Mouse (Mus musculus) CH12.LX (cell line): ENCODE measurements around the gene Ago4. TPM values are rescaled to one million over a fixed set of nuclear protein-coding genes. Genes with fewer than 3 reads are reported as not detected.

Experiments used
- DNase-seq: peaks from one replicate; pipeline ENCODE4 v3.0.0-alpha.2; 2013; ENCODE audit errors: extremely low read depth
- H3K27ac ChIP-seq: 2 replicates; pipeline ENCODE4 v1.5.1; 2012; ENCODE audit warnings: low read depth, mild to moderate bottlenecking, control low read depth, moderate library complexity; ENCODE audit not compliant: insufficient read depth
- H3K27me3 ChIP-seq: replicated peaks from 2 replicates; pipeline ENCODE3; 2012; ENCODE audit warnings: inconsistent platforms
- H3K36me3 ChIP-seq, 2 experiments: replicated peaks in 1 of 2; 2 replicates each; pipeline versions ENCODE3 to v1.6.1; 2012; ENCODE audit warnings: inconsistent platforms in 1 of 2, low read length in 1 of 2, mild to moderate bottlenecking in 1 of 2, mixed read lengths in 1 of 2, moderate library complexity in 1 of 2; ENCODE audit not compliant: control insufficient read depth in 1 of 2, insufficient read depth in 1 of 2
- H3K4me1 ChIP-seq, 2 experiments: 2 replicates each; pipeline ENCODE4 v1.6.1; 2012; ENCODE audit warnings: inconsistent platforms in 1 of 2, moderate library complexity in 1 of 2; ENCODE audit not compliant: insufficient read depth in 2 of 2, control insufficient read depth in 1 of 2
- H3K4me2 ChIP-seq: 2 replicates; pipeline ENCODE4 v1.6.1; 2012; ENCODE audit warnings: low read depth, mild to moderate bottlenecking, control low read depth; ENCODE audit not compliant: poor library complexity, insufficient read depth, severe bottlenecking
- H3K4me3 ChIP-seq, 3 experiments: fragments of 150-350 bp in 1 of 3; sonication (generic) in 1 of 3; replicated peaks in 1 of 3; 2 replicates each; pipeline versions ENCODE3 to v1.5.1; 2011 to 2012; ENCODE audit warnings: low read depth in 2 of 3, low read length in 2 of 3, mild to moderate bottlenecking in 2 of 3, moderate library complexity in 2 of 3, control low read depth in 1 of 3, improper control_type of control experiment in 1 of 3, inconsistent platforms in 1 of 3, mixed read lengths in 1 of 3; ENCODE audit not compliant: poor library complexity in 1 of 3
- H3K79me2 ChIP-seq: replicated peaks from 2 replicates; pipeline ENCODE4 v1.6.1; 2012; ENCODE audit warnings: mild to moderate bottlenecking, moderate library complexity; ENCODE audit not compliant: control insufficient read depth, poor library complexity, insufficient read depth, severe bottlenecking; ENCODE audit errors: extremely low read depth
- H3K9ac ChIP-seq: 2 replicates; pipeline ENCODE4 v1.6.1; 2012; ENCODE audit warnings: low read depth, mild to moderate bottlenecking, control low read depth, moderate library complexity; ENCODE audit not compliant: insufficient read depth
- H3K9me3 ChIP-seq: replicated peaks from 2 replicates; pipeline ENCODE3; 2012; ENCODE audit warnings: low read length, inconsistent platforms, mixed read lengths
- BHLHE40 ChIP-seq: IDR thresholded peaks from 2 replicates; pipeline ENCODE4 v1.6.1; 2011; ENCODE audit warnings: mild to moderate bottlenecking, low read depth, low read length, improper control_type of control experiment
- CTCF ChIP-seq, 2 experiments: IDR thresholded peaks in 1 of 2; conservative IDR thresholded peaks in 1 of 2; 2 replicates each; pipeline ENCODE4 v1.5.1; 2011 to 2012; ENCODE audit warnings: low read depth in 2 of 2, low read length in 2 of 2, improper control_type of control experiment in 1 of 2, inconsistent platforms in 1 of 2, mild to moderate bottlenecking in 1 of 2, moderate library complexity in 1 of 2
- ELF1 ChIP-seq: IDR thresholded peaks from 2 replicates; pipeline ENCODE4 v1.6.1; 2014; ENCODE audit warnings: low read depth, mild to moderate bottlenecking, inconsistent platforms, low read length, improper control_type of control experiment
- EP300 ChIP-seq: IDR thresholded peaks from 2 replicates; pipeline ENCODE4 v1.6.1; 2011; ENCODE audit warnings: low read length, improper control_type of control experiment
- ETS1 ChIP-seq: conservative IDR thresholded peaks from 2 replicates; pipeline ENCODE4 v1.6.1; 2012; ENCODE audit warnings: low read depth, mild to moderate bottlenecking, inconsistent platforms, low read length, improper control_type of control experiment, moderate library complexity
- GABPA ChIP-seq: IDR thresholded peaks from 2 replicates; pipeline ENCODE4 v1.6.1; 2012; ENCODE audit warnings: low read depth, low read length, improper control_type of control experiment, inconsistent platforms; ENCODE audit not compliant: insufficient replicate concordance
- IRF4 ChIP-seq: IDR thresholded peaks from 2 replicates; pipeline ENCODE4 v1.6.1; 2014; ENCODE audit warnings: low read depth, mild to moderate bottlenecking, inconsistent platforms, low read length, improper control_type of control experiment
- JUN ChIP-seq: IDR thresholded peaks from 2 replicates; pipeline ENCODE4 v1.6.1; 2011; ENCODE audit warnings: low read depth, mild to moderate bottlenecking, low read length, improper control_type of control experiment, moderate library complexity; ENCODE audit not compliant: insufficient read depth
- JUND ChIP-seq: conservative IDR thresholded peaks from 2 replicates; pipeline ENCODE4 v1.6.1; 2011; ENCODE audit warnings: low read depth, low read length, improper control_type of control experiment
- MXI1 ChIP-seq: IDR thresholded peaks from 2 replicates; pipeline ENCODE4 v1.6.1; 2011; ENCODE audit warnings: mild to moderate bottlenecking, low read depth, low read length, improper control_type of control experiment
- MYC ChIP-seq: IDR thresholded peaks from 2 replicates; pipeline ENCODE4 v1.6.1; 2011; ENCODE audit warnings: low read depth, mild to moderate bottlenecking, improper control_type of control experiment, low read length
- NELFE ChIP-seq: IDR thresholded peaks from 2 replicates; pipeline ENCODE4 v1.6.1; 2011; ENCODE audit warnings: low read depth, low read length, improper control_type of control experiment
- NRF1 ChIP-seq: IDR thresholded peaks from 2 replicates; pipeline ENCODE4 v1.6.1; 2014; ENCODE audit warnings: low read depth, mild to moderate bottlenecking, inconsistent platforms, low read length, improper control_type of control experiment, moderate library complexity
- SIN3A ChIP-seq: IDR thresholded peaks from 2 replicates; pipeline ENCODE4 v1.6.1; 2012; ENCODE audit warnings: low read length, improper control_type of control experiment, inconsistent platforms
- SMC3 ChIP-seq: IDR thresholded peaks from 2 replicates; pipeline ENCODE4 v1.6.1; 2011; ENCODE audit warnings: low read depth, low read length, improper control_type of control experiment
- TBP ChIP-seq: conservative IDR thresholded peaks from 2 replicates; pipeline ENCODE4 v1.6.1; 2011; ENCODE audit warnings: low read depth, low read length, improper control_type of control experiment
- TCF12 ChIP-seq: IDR thresholded peaks from 2 replicates; pipeline ENCODE4 v1.6.1; 2014; ENCODE audit warnings: low read depth, mild to moderate bottlenecking, inconsistent platforms, low read length, improper control_type of control experiment
- UBTF ChIP-seq: IDR thresholded peaks from 2 replicates; pipeline ENCODE4 v1.6.1; 2012; ENCODE audit warnings: low read depth, mild to moderate bottlenecking, inconsistent platforms, low read length, improper control_type of control experiment, moderate library complexity
- USF2 ChIP-seq: conservative IDR thresholded peaks from 2 replicates; pipeline ENCODE4 v1.6.1; 2011; ENCODE audit warnings: low read depth, low read length, improper control_type of control experiment
- ZMIZ1 ChIP-seq: IDR thresholded peaks from 2 replicates; pipeline ENCODE4 v1.6.1; 2012; ENCODE audit warnings: low read depth, mild to moderate bottlenecking, inconsistent platforms, low read length, improper control_type of control experiment
- dilution Hi-C: fragments of 300-500 bp; cut with MboI; formaldehyde crosslinking; loops from 2 replicates; pipeline ENCODE4 v1.14.3; 2020; ENCODE audit warnings: low sequenced_read_pairs; ENCODE audit not compliant: extremely low pct_unique_long_range_greater_than_20kb, extremely low pct_ligation_motif_present
- in situ Hi-C: fragments of 300-500 bp; cut with MboI; formaldehyde crosslinking; loops from 3 replicates; pipeline ENCODE4 v1.14.3; 2019; ENCODE audit warnings: low sequenced_read_pairs, low pct_ligation_motif_present, low pct_unique_long_range_greater_than_20kb, mixed read lengths
- polyA plus RNA-seq: library from polyadenylated mRNA; unstranded; fragments of >175 nt; gene quantifications from 2 replicates; pipeline ENCODE4 v1.2.1, GENCODE M21; 2012; ENCODE audit warnings: low read depth; ENCODE audit not compliant: insufficient read length
- total RNA-seq, 2 experiments: library from RNA; depleted of rRNA; stranded (reverse); fragments of 300-350 nt in 1 of 2; fragments of >200 nt in 1 of 2; gene quantifications; 2 replicates each; pipeline ENCODE4 v1.2.3; 2012 to 2014

The Ago4 gene
- total RNA-seq (2012; rRNA removed) (1.3 and 2.6 TPM in 2 replicates), total RNA-seq (2014; rRNA removed) (1.2 and 1.5 TPM in 2 replicates), polyA plus RNA-seq (1.3 TPM in 2 replicates)

GRCm38 (mm10) chr4:126532827-126533728 is at the start of gene Ago4:
TSS of gene Ago4 (minus strand) at chr4:126533472.
- no peak for DNase-seq
- Histone ChIP-seq H3K27me3 (peaks cover 7% of the 10 kb centered on the region), H3K27ac (no peak within 1 kb of the TSS), H3K9me3 (no peaks in the 10 kb centered on the region), H3K79me2 (no peaks in the 10 kb centered on the region), H3K4me2 (peak within 1 kb of the TSS; percentile 83), H3K9ac (peak within 1 kb of the TSS; percentile 54), H3K4me3 (peak within 1 kb of the TSS; percentile 71 to 84 (median 73)), H3K4me1 (peaks cover 8 to 31% of the 10 kb centered on the region in 2 experiments), H3K36me3 (no peaks in the 10 kb centered on the region)
- TF ChIP-seq IRF4 (no peak), TCF12 (peak; percentile 38; the same call in 1 of the 2 replicates), SIN3A (peak; percentile 43), NRF1 (peak; percentile 45; the same call in 1 of the 2 replicates), UBTF (peak; percentile 87)
- dilution Hi-C loops (no loop called here), in situ Hi-C loops (no loop called here)

DNA sequence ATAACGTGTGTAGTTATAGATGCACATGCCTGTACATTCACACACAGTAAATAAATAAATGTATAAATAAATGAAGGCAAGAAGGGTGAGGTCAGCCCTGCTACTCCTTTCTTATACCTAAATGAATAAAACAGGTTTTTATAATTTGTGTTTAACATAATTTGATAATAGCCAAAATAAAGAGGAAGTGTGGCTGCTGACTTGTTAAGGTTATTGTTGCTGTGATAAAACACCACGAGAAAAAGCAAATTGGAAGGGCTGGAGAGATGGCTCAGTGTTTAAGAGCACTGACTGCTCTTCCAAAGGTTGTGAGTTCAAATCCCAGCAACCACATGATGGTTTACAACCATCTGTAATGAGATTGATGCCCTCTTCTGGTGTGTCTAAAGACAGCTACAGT is 45.8 kb upstream of the Ago4 start:
- dilution Hi-C loops, result no loop called here
- Histone ChIP-seq H3K4me2 (no peak overlapping the region), H3K27me3 (no peaks in the 10 kb centered on the region), H3K4me1 (no peaks in the 10 kb centered on the region), H3K4me3 (no peak overlapping the region), H3K27ac (no peak overlapping the region), H3K79me2 (no peaks in the 10 kb centered on the region), H3K36me3 (peaks cover 75 to 96% of the 10 kb centered on the region in 2 experiments), H3K9ac (no peak overlapping the region), H3K9me3 (peaks cover 7% of the 10 kb centered on the region)
- in situ Hi-C loops, result no loop called here
- TF ChIP-seq CTCF (conservative IDR thresholded peaks at IDR 0.05 in 1 of 2, IDR thresholded peaks at IDR 0.05 in 1 of 2; ENCODE audit: low read depth in 2 of 2, low read length in 2 of 2) (no peak), SMC3 (no peak), NELFE (no peak), MYC (no peak), ETS1 (no peak), TBP (no peak), USF2 (no peak), JUND (no peak), SIN3A (no peak), IRF4 (no peak), BHLHE40 (no peak), UBTF (no peak), MXI1 (no peak), ELF1 (no peak), NRF1 (no peak), ZMIZ1 (no peak), JUN (no peak), EP300 (no peak), GABPA (no peak)
- DNase-seq, result no peak
